In genomic region chr19:37999941-38000340, GRCm38 (mm10) we compare ENCODE assay signal across 28 mouse cellular contexts. TPM values are rescaled to one million over a fixed set of nuclear protein-coding genes. Genes with fewer than 3 reads are reported as not detected.
"Had no signal": no experiment of that assay in that cellular context is flagged by ENCODE, and none has a peak within 500 bp of the region (broad histone marks: within the 10 kb centered on the region; RNA-seq: fewer than 3 reads in every experiment).

No protein-coding gene starts in this region.

- H3K4me3 ChIP-seq: heart, embryonic 13.5 days; heart, embryonic 15.5 days; hindbrain, embryonic 13.5 days; hindbrain, embryonic 15.5 days; kidney, embryonic 15.5 days; limb, embryonic 12.5 days; limb, embryonic 15.5 days; liver, embryonic 12.5 days had no signal

- H3K27me3 ChIP-seq: heart, embryonic 13.5 days; heart, embryonic 15.5 days; hindbrain, embryonic 13.5 days; hindbrain, embryonic 15.5 days; kidney, embryonic 15.5 days; limb, embryonic 12.5 days; limb, embryonic 15.5 days; liver, embryonic 12.5 days had no signal

- H3K27ac ChIP-seq: heart, embryonic 13.5 days; heart, embryonic 15.5 days; hindbrain, embryonic 13.5 days; hindbrain, embryonic 15.5 days; hindbrain, postnatal 0 days; kidney, embryonic 15.5 days; kidney, postnatal 0 days; limb, embryonic 12.5 days; limb, embryonic 15.5 days; liver, embryonic 12.5 days; liver, embryonic 14.5 days had no signal

- H3K36me3 ChIP-seq: heart, embryonic 13.5 days; heart, embryonic 15.5 days; hindbrain, embryonic 13.5 days; hindbrain, embryonic 15.5 days; kidney, embryonic 15.5 days; limb, embryonic 12.5 days; limb, embryonic 15.5 days; liver, embryonic 12.5 days had no signal

- DNase-seq: gastrocnemius, postnatal 14 days; gastrocnemius, postnatal 36 days; heart, adult 18-20 months; heart, postnatal 14 days; heart, postnatal 36 days; kidney, adult 11 months; kidney, adult 2 months; kidney, adult 9 months; kidney, postnatal 14 days; kidney, postnatal 36 days; layer of hippocampus, adult 9-11 months; layer of hippocampus, postnatal 36 days; left cerebral cortex, postnatal 4 days had no signal

- H3K4me1 ChIP-seq: hindbrain, embryonic 15.5 days; liver, embryonic 12.5 days had no signal

- ATAC-seq: hindbrain, postnatal 0 days; intestine, embryonic 16.5 days; liver, embryonic 12.5 days had no signal

- H3K9ac ChIP-seq: heart, embryonic 13.5 days; heart, embryonic 15.5 days; hindbrain, embryonic 13.5 days; hindbrain, embryonic 15.5 days; kidney, embryonic 15.5 days; limb, embryonic 12.5 days; limb, embryonic 15.5 days; liver, embryonic 12.5 days; liver, embryonic 14.5 days had no signal

RNA-seq across cellular contexts. Expression of gene Cep55, which starts 54.9 kb away (rescaled TPM):
- total RNA-seq: gastrocnemius, adult 18-20 months; gastrocnemius, adult 8-10 months; left cerebral cortex, adult 18-20 months had no signal
